Mouse (Mus musculus): Measurements from ENCODE around the gene Ciao1.

GRCm38 (mm10) chr2:127206916-127207315 lies 40.7 kb downstream of the Ciao1 start:
- TF ChIP-seq CTCF (IDR thresholded peaks at IDR 0.05; ENCODE audit: insufficient read depth, low read depth, low read length) (no peak), POLR2A (IDR thresholded peaks at IDR 0.05; ENCODE audit: insufficient read depth, low read depth, low read length) (no peak)
